Mouse (Mus musculus) CH12.LX (cell line): ENCODE data around the gene Gm49318. TPM values are rescaled to one million over a fixed set of nuclear protein-coding genes. Genes with fewer than 3 reads are reported as not detected.
A peak's percentile ranks its signal among the peaks of the same experiment; 100 is the strongest.

Experiments
- DNase-seq: peaks from one replicate; pipeline ENCODE4 v3.0.0-alpha.2; 2013; ENCODE audit errors: extremely low read depth
- H3K27ac ChIP-seq: 2 replicates; pipeline ENCODE4 v1.5.1; 2012; ENCODE audit warnings: low read depth, mild to moderate bottlenecking, control low read depth, moderate library complexity; ENCODE audit not compliant: insufficient read depth
- H3K27me3 ChIP-seq: replicated peaks from 2 replicates; pipeline ENCODE3; 2012; ENCODE audit warnings: inconsistent platforms
- H3K36me3 ChIP-seq, 2 experiments: replicated peaks in 1 of 2; 2 replicates each; pipeline versions ENCODE3 to v1.6.1; 2012; ENCODE audit warnings: inconsistent platforms in 1 of 2, low read length in 1 of 2, mild to moderate bottlenecking in 1 of 2, mixed read lengths in 1 of 2, moderate library complexity in 1 of 2; ENCODE audit not compliant: control insufficient read depth in 1 of 2, insufficient read depth in 1 of 2
- H3K4me1 ChIP-seq, 2 experiments: 2 replicates each; pipeline ENCODE4 v1.6.1; 2012; ENCODE audit warnings: inconsistent platforms in 1 of 2, moderate library complexity in 1 of 2; ENCODE audit not compliant: insufficient read depth in 2 of 2, control insufficient read depth in 1 of 2
- H3K4me2 ChIP-seq: 2 replicates; pipeline ENCODE4 v1.6.1; 2012; ENCODE audit warnings: low read depth, mild to moderate bottlenecking, control low read depth; ENCODE audit not compliant: poor library complexity, insufficient read depth, severe bottlenecking
- H3K4me3 ChIP-seq, 3 experiments: fragments of 150-350 bp in 1 of 3; sonication (generic) in 1 of 3; replicated peaks in 1 of 3; 2 replicates each; pipeline versions ENCODE3 to v1.5.1; 2011 to 2012; ENCODE audit warnings: low read depth in 2 of 3, low read length in 2 of 3, mild to moderate bottlenecking in 2 of 3, moderate library complexity in 2 of 3, control low read depth in 1 of 3, improper control_type of control experiment in 1 of 3, inconsistent platforms in 1 of 3, mixed read lengths in 1 of 3; ENCODE audit not compliant: poor library complexity in 1 of 3
- H3K79me2 ChIP-seq: replicated peaks from 2 replicates; pipeline ENCODE4 v1.6.1; 2012; ENCODE audit warnings: mild to moderate bottlenecking, moderate library complexity; ENCODE audit not compliant: control insufficient read depth, poor library complexity, insufficient read depth, severe bottlenecking; ENCODE audit errors: extremely low read depth
- H3K9ac ChIP-seq: 2 replicates; pipeline ENCODE4 v1.6.1; 2012; ENCODE audit warnings: low read depth, mild to moderate bottlenecking, control low read depth, moderate library complexity; ENCODE audit not compliant: insufficient read depth
- H3K9me3 ChIP-seq: replicated peaks from 2 replicates; pipeline ENCODE3; 2012; ENCODE audit warnings: low read length, inconsistent platforms, mixed read lengths
- BHLHE40 ChIP-seq: IDR thresholded peaks from 2 replicates; pipeline ENCODE4 v1.6.1; 2011; ENCODE audit warnings: mild to moderate bottlenecking, low read depth, low read length, improper control_type of control experiment
- CHD1 ChIP-seq: IDR thresholded peaks from 2 replicates; pipeline ENCODE4 v1.6.1; 2012; ENCODE audit warnings: low read depth, low read length, improper control_type of control experiment, inconsistent platforms
- CHD2 ChIP-seq: IDR thresholded peaks from 2 replicates; pipeline ENCODE4 v1.6.1; 2011; ENCODE audit warnings: low read length, improper control_type of control experiment
- CTCF ChIP-seq, 2 experiments: IDR thresholded peaks in 1 of 2; conservative IDR thresholded peaks in 1 of 2; 2 replicates each; pipeline ENCODE4 v1.5.1; 2011 to 2012; ENCODE audit warnings: low read depth in 2 of 2, low read length in 2 of 2, improper control_type of control experiment in 1 of 2, inconsistent platforms in 1 of 2, mild to moderate bottlenecking in 1 of 2, moderate library complexity in 1 of 2
- E2F4 ChIP-seq: IDR thresholded peaks from 2 replicates; pipeline ENCODE4 v1.6.1; 2011; ENCODE audit warnings: low read depth, low read length, improper control_type of control experiment; ENCODE audit not compliant: insufficient replicate concordance
- ELF1 ChIP-seq: IDR thresholded peaks from 2 replicates; pipeline ENCODE4 v1.6.1; 2014; ENCODE audit warnings: low read depth, mild to moderate bottlenecking, inconsistent platforms, low read length, improper control_type of control experiment
- EP300 ChIP-seq: IDR thresholded peaks from 2 replicates; pipeline ENCODE4 v1.6.1; 2011; ENCODE audit warnings: low read length, improper control_type of control experiment
- ETS1 ChIP-seq: conservative IDR thresholded peaks from 2 replicates; pipeline ENCODE4 v1.6.1; 2012; ENCODE audit warnings: low read depth, mild to moderate bottlenecking, inconsistent platforms, low read length, improper control_type of control experiment, moderate library complexity
- GABPA ChIP-seq: IDR thresholded peaks from 2 replicates; pipeline ENCODE4 v1.6.1; 2012; ENCODE audit warnings: low read depth, low read length, improper control_type of control experiment, inconsistent platforms; ENCODE audit not compliant: insufficient replicate concordance
- HCFC1 ChIP-seq: IDR thresholded peaks from 2 replicates; pipeline ENCODE4 v1.6.1; 2012; ENCODE audit warnings: low read depth, mild to moderate bottlenecking, inconsistent platforms, low read length, improper control_type of control experiment
- IRF4 ChIP-seq: IDR thresholded peaks from 2 replicates; pipeline ENCODE4 v1.6.1; 2014; ENCODE audit warnings: low read depth, mild to moderate bottlenecking, inconsistent platforms, low read length, improper control_type of control experiment
- JUN ChIP-seq: IDR thresholded peaks from 2 replicates; pipeline ENCODE4 v1.6.1; 2011; ENCODE audit warnings: low read depth, mild to moderate bottlenecking, low read length, improper control_type of control experiment, moderate library complexity; ENCODE audit not compliant: insufficient read depth
- JUND ChIP-seq: conservative IDR thresholded peaks from 2 replicates; pipeline ENCODE4 v1.6.1; 2011; ENCODE audit warnings: low read depth, low read length, improper control_type of control experiment
- KAT2A ChIP-seq: IDR thresholded peaks from 2 replicates; pipeline ENCODE4 v1.6.1; 2012; ENCODE audit warnings: low read length, improper control_type of control experiment, inconsistent platforms; ENCODE audit not compliant: insufficient replicate concordance
- MAFK ChIP-seq: IDR thresholded peaks from 2 replicates; pipeline ENCODE4 v1.6.1; 2011; ENCODE audit warnings: low read length, improper control_type of control experiment; ENCODE audit not compliant: insufficient replicate concordance
- MAX ChIP-seq: IDR thresholded peaks from 2 replicates; pipeline ENCODE4 v1.6.1; 2011; ENCODE audit warnings: low read length, improper control_type of control experiment
- MAZ ChIP-seq: IDR thresholded peaks from 2 replicates; pipeline ENCODE4 v1.6.1; 2012; ENCODE audit warnings: low read depth, mild to moderate bottlenecking, inconsistent platforms, low read length, improper control_type of control experiment, moderate library complexity
- MEF2A ChIP-seq: IDR thresholded peaks from 2 replicates; pipeline ENCODE4 v1.6.1; 2014; ENCODE audit warnings: low read depth, mild to moderate bottlenecking, inconsistent platforms, low read length, improper control_type of control experiment, borderline replicate concordance
- MXI1 ChIP-seq: IDR thresholded peaks from 2 replicates; pipeline ENCODE4 v1.6.1; 2011; ENCODE audit warnings: mild to moderate bottlenecking, low read depth, low read length, improper control_type of control experiment
- MYC ChIP-seq: IDR thresholded peaks from 2 replicates; pipeline ENCODE4 v1.6.1; 2011; ENCODE audit warnings: low read depth, mild to moderate bottlenecking, improper control_type of control experiment, low read length
- NELFE ChIP-seq: IDR thresholded peaks from 2 replicates; pipeline ENCODE4 v1.6.1; 2011; ENCODE audit warnings: low read depth, low read length, improper control_type of control experiment
- NRF1 ChIP-seq: IDR thresholded peaks from 2 replicates; pipeline ENCODE4 v1.6.1; 2014; ENCODE audit warnings: low read depth, mild to moderate bottlenecking, inconsistent platforms, low read length, improper control_type of control experiment, moderate library complexity
- PAX5 ChIP-seq: IDR thresholded peaks from 2 replicates; pipeline ENCODE4 v1.6.1; 2012; ENCODE audit warnings: low read length, inconsistent platforms, mixed read lengths
- POLR2A ChIP-seq: IDR thresholded peaks from 2 replicates; pipeline ENCODE4 v1.6.1; 2011; ENCODE audit warnings: low read depth, mild to moderate bottlenecking, improper control_type of control experiment, low read length
- POLR2AphosphoS2 ChIP-seq: IDR thresholded peaks from 2 replicates; pipeline ENCODE4 v1.6.1; 2011; ENCODE audit warnings: low read depth, low read length, improper control_type of control experiment
- RAD21 ChIP-seq: IDR thresholded peaks from 2 replicates; pipeline ENCODE4 v1.6.1; 2011; ENCODE audit warnings: low read depth, mild to moderate bottlenecking, low read length, improper control_type of control experiment, moderate library complexity
- RCOR1 ChIP-seq: conservative IDR thresholded peaks from 2 replicates; pipeline ENCODE4 v1.6.1; 2012; ENCODE audit warnings: low read depth, mild to moderate bottlenecking, inconsistent platforms, low read length, improper control_type of control experiment
- SIN3A ChIP-seq: IDR thresholded peaks from 2 replicates; pipeline ENCODE4 v1.6.1; 2012; ENCODE audit warnings: low read length, improper control_type of control experiment, inconsistent platforms
- SMC3 ChIP-seq: IDR thresholded peaks from 2 replicates; pipeline ENCODE4 v1.6.1; 2011; ENCODE audit warnings: low read depth, low read length, improper control_type of control experiment
- TBP ChIP-seq: conservative IDR thresholded peaks from 2 replicates; pipeline ENCODE4 v1.6.1; 2011; ENCODE audit warnings: low read depth, low read length, improper control_type of control experiment
- TCF12 ChIP-seq: IDR thresholded peaks from 2 replicates; pipeline ENCODE4 v1.6.1; 2014; ENCODE audit warnings: low read depth, mild to moderate bottlenecking, inconsistent platforms, low read length, improper control_type of control experiment
- UBTF ChIP-seq: IDR thresholded peaks from 2 replicates; pipeline ENCODE4 v1.6.1; 2012; ENCODE audit warnings: low read depth, mild to moderate bottlenecking, inconsistent platforms, low read length, improper control_type of control experiment, moderate library complexity
- USF1 ChIP-seq: IDR thresholded peaks from 2 replicates; pipeline ENCODE4 v1.6.1; 2014; ENCODE audit warnings: low read depth, mild to moderate bottlenecking, inconsistent platforms, low read length, improper control_type of control experiment
- USF2 ChIP-seq: conservative IDR thresholded peaks from 2 replicates; pipeline ENCODE4 v1.6.1; 2011; ENCODE audit warnings: low read depth, low read length, improper control_type of control experiment
- ZC3H11A ChIP-seq: IDR thresholded peaks from 2 replicates; pipeline ENCODE4 v1.6.1; 2012; ENCODE audit warnings: low read depth, mild to moderate bottlenecking, inconsistent platforms, low read length, improper control_type of control experiment
- ZKSCAN1 ChIP-seq: IDR thresholded peaks from 2 replicates; pipeline ENCODE4 v1.6.1; 2012; ENCODE audit warnings: low read depth, inconsistent platforms, low read length, improper control_type of control experiment, borderline replicate concordance
- ZMIZ1 ChIP-seq: IDR thresholded peaks from 2 replicates; pipeline ENCODE4 v1.6.1; 2012; ENCODE audit warnings: low read depth, mild to moderate bottlenecking, inconsistent platforms, low read length, improper control_type of control experiment
- ZNF384 ChIP-seq: IDR thresholded peaks from 2 replicates; pipeline ENCODE4 v1.6.1; 2012; ENCODE audit warnings: low read depth, low read length, improper control_type of control experiment, inconsistent platforms
- dilution Hi-C: fragments of 300-500 bp; cut with MboI; formaldehyde crosslinking; loops from 2 replicates; pipeline ENCODE4 v1.14.3; 2020; ENCODE audit warnings: low sequenced_read_pairs; ENCODE audit not compliant: extremely low pct_unique_long_range_greater_than_20kb, extremely low pct_ligation_motif_present
- in situ Hi-C: fragments of 300-500 bp; cut with MboI; formaldehyde crosslinking; loops from 3 replicates; pipeline ENCODE4 v1.14.3; 2019; ENCODE audit warnings: low sequenced_read_pairs, low pct_ligation_motif_present, low pct_unique_long_range_greater_than_20kb, mixed read lengths
- polyA plus RNA-seq: library from polyadenylated mRNA; unstranded; fragments of >175 nt; gene quantifications from 2 replicates; pipeline ENCODE4 v1.2.1, GENCODE M21; 2012; ENCODE audit warnings: low read depth; ENCODE audit not compliant: insufficient read length
- total RNA-seq, 2 experiments: library from RNA; depleted of rRNA; stranded (reverse); fragments of 300-350 nt in 1 of 2; fragments of >200 nt in 1 of 2; gene quantifications; 2 replicates each; pipeline ENCODE4 v1.2.3; 2012 to 2014

Gm49318 gene
- total and polyA plus RNA-seq, 3 experiments = not detected

GRCm38 (mm10) chr9:22085022-22085834 lies 14.2 kb upstream of the Gm49318 start, which contains the start of gene Ecsit:
Gene Ecsit (minus strand): TSS chr9:22085438.
- no peak within 1 kb of the TSS for H3K27ac ChIP-seq
- dilution Hi-C loops = no loop called here
- in situ Hi-C loops = no loop called here

GRCm38 (mm10) chr9:22084667-22085021 lies 13.6 kb upstream of the Gm49318 start:
- Histone ChIP-seq H3K36me3 (peaks cover 5 to 35% of the 10 kb centered on the region in 2 experiments), H3K4me3 (peak overlapping the region; percentile 74 to 98 (median 96)), H3K9ac (peak overlapping the region; percentile 75), H3K27me3 (no peaks in the 10 kb centered on the region), H3K4me2 (peak overlapping the region; percentile 76), H3K4me1 (peaks cover 0 to 18% of the 10 kb centered on the region in 2 experiments; a peak in 2 of 4 replicates), H3K9me3 (no peaks in the 10 kb centered on the region), H3K79me2 (peaks cover 3% of the 10 kb centered on the region; the same call in 1 of the 2 replicates), H3K27ac (no peak overlapping the region)
- dilution Hi-C loops = no loop called here
- TF ChIP-seq USF1 (no peak), NRF1 (no peak), PAX5 (no peak)
- in situ Hi-C loops = no loop called here
- DNase-seq = no peak

More at GRCm38 (mm10) chr9:22085022-22085834, 14.2 kb upstream of the Gm49318 start, which contains the start of gene Ecsit:
- no peaks in the 10 kb centered on the region for H3K27me3 ChIP-seq
- H3K4me3 ChIP-seq = peak within 1 kb of the TSS; percentile 74 to 98 (median 96)
- DNase-seq = peak; percentile 96
- TF ChIP-seq JUN (no peak), ZNF384 (no peak), POLR2AphosphoS2 (0 out of 2 replicates have a peak, but pooled peaks have one; percentile 64), TCF12 (no peak), MAX (peak; percentile 81), NELFE (peak; percentile 69), POLR2A (peak; percentile 84), PAX5 (no peak), GABPA (no peak), USF2 (no peak), ETS1 (no peak), MAFK (no peak), KAT2A (no peak), EP300 (no peak), UBTF (no peak), NRF1 (0 out of 2 replicates have a peak, but pooled peaks have one; percentile 9), MEF2A (no peak; the same call in 1 of the 2 replicates), ZMIZ1 (no peak; the same call in 1 of the 2 replicates), HCFC1 (peak; percentile 63), CTCF (conservative IDR thresholded peaks at IDR 0.05 in 1 of 2, IDR thresholded peaks at IDR 0.05 in 1 of 2; ENCODE audit: low read depth in 2 of 2, low read length in 2 of 2) (no peak), ZKSCAN1 (no peak), RAD21 (no peak), BHLHE40 (peak; percentile 79), SIN3A (peak; percentile 92), ELF1 (peak; percentile 88), MAZ (no peak), IRF4 (no peak), JUND (no peak), RCOR1 (no peak), TBP (0 out of 2 replicates have a peak, but pooled peaks have one; percentile 37), SMC3 (no peak), ZC3H11A (no peak), E2F4 (no peak), CHD2 (peak; percentile 41; the same call in 1 of the 2 replicates), CHD1 (no peak), MYC (peak; percentile 77), MXI1 (peak; percentile 99), USF1 (peak; percentile 33; the same call in 1 of the 2 replicates)
- TF ChIP-seq, all 38 proteins: peak for 14
- Histone ChIP-seq H3K36me3 (peaks cover 3 to 29% of the 10 kb centered on the region in 2 experiments), H3K79me2 (peaks cover 3% of the 10 kb centered on the region; the same call in 1 of the 2 replicates), H3K9ac (peak within 1 kb of the TSS; percentile 75), H3K9me3 (no peaks in the 10 kb centered on the region), H3K4me2 (peak within 1 kb of the TSS; percentile 76), H3K4me1 (peaks cover 0 to 18% of the 10 kb centered on the region in 2 experiments; a peak in 2 of 4 replicates)
